In the genomic region with DNA sequence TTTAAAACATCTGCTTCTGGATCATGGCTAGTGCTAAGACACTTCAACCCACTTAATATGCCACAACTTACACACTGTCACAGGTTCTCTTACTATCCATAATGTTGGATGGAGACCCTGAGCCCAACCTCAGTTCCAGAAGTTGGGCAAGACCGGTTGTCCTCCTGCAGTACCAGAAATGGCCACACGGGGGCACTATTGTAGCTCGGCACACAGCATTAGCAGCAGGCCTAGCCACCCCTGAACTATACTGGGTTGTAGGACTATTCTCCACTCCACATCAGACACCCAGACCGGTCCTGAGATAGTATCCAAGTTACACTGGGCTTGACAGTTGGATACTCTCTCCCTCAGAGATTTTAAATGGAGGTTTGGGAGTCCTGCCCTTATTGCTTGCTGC, we compare ENCODE assay signal across 8 mouse cellular contexts. TPM values are rescaled to one million over a fixed set of nuclear protein-coding genes. Genes with fewer than 3 reads are reported as not detected.
DNase-seq lines count a peak whose midpoint lies in the region; ATAC-seq and TF ChIP-seq lines count a peak whose summit lies in the region.

No protein-coding gene starts in this region.

- peak; percentile 28; the same call in 1 of the 2 replicates for ATAC-seq in intestine, postnatal 0 days
- peak; percentile 66 for ATAC-seq in midbrain, embryonic 11.5 days (ENCODE audit: low FRiP score)

- peak; percentile 99 for TF ChIP-seq CTCF in intestine, postnatal 0 days (IDR thresholded peaks at IDR 0.05; ENCODE audit: low read depth)

- peak; percentile 46 for DNase-seq in adrenal gland, adult 8-10 months
- peak; percentile 84 for DNase-seq in embryo, embryonic 11.5 days (ENCODE audit: low read depth, low spot score)
- peak; percentile 12 for DNase-seq in gonadal fat pad, adult 2 months (ENCODE audit: low read depth)
- DNase-seq in left cerebral cortex, postnatal 36 days (ENCODE audit: low spot score in 2 of 2): peak; percentile 50 to 68
- DNase-seq in midbrain, embryonic 11.5 days (ENCODE audit: low spot score, missing footprints): peak; percentile 99
- peak; percentile 78 for DNase-seq in skeletal muscle tissue, adult 2 months (ENCODE audit: low read depth, low spot score)
- peak; percentile 67 for DNase-seq in yolk sac, embryonic 10.5 days (ENCODE audit: low spot score)

- H3K9ac ChIP-seq in intestine, postnatal 0 days (ENCODE audit: low read depth, low read length): no peak overlapping the region
- no peak overlapping the region for H3K9ac ChIP-seq in midbrain, embryonic 11.5 days (ENCODE audit: low read length)

- WGBS in intestine, postnatal 0 days: 1% methylated on average over 4 of the region's 4 CpGs
- WGBS in midbrain, embryonic 11.5 days: under 1% methylated on average over 4 of the region's 4 CpGs

- no peak overlapping the region for H3K27ac ChIP-seq in intestine, postnatal 0 days (ENCODE audit: low read depth, low read length)
- no peak overlapping the region for H3K27ac ChIP-seq in midbrain, embryonic 11.5 days (ENCODE audit: low read depth, low read length)

- no peaks in the 10 kb centered on the region for H3K36me3 ChIP-seq in intestine, postnatal 0 days (ENCODE audit: control insufficient read depth, insufficient read depth)
- H3K36me3 ChIP-seq in midbrain, embryonic 11.5 days (ENCODE audit: control insufficient read depth, insufficient read depth, low read length): no peaks in the 10 kb centered on the region

- peaks cover 6% of the 10 kb centered on the region for H3K27me3 ChIP-seq in intestine, postnatal 0 days (replicated peaks; ENCODE audit: control insufficient read depth, insufficient read depth, low read length)
- H3K27me3 ChIP-seq in midbrain, embryonic 11.5 days (ENCODE audit: control insufficient read depth, insufficient read depth, low read length): no peaks in the 10 kb centered on the region

- no peaks in the 10 kb centered on the region for H3K4me1 ChIP-seq in intestine, postnatal 0 days (replicated peaks; ENCODE audit: control insufficient read depth, insufficient read depth, low read length)
- H3K4me1 ChIP-seq in midbrain, embryonic 11.5 days (ENCODE audit: control insufficient read depth, insufficient read depth, low read length): peaks cover 12% of the 10 kb centered on the region

- H3K4me2 ChIP-seq in intestine, postnatal 0 days (replicated peaks; ENCODE audit: low read depth): no peak overlapping the region
- no peak overlapping the region for H3K4me2 ChIP-seq in midbrain, embryonic 11.5 days

- no peaks in the 10 kb centered on the region for H3K9me3 ChIP-seq in intestine, postnatal 0 days (ENCODE audit: control insufficient read depth)
- H3K9me3 ChIP-seq in midbrain, embryonic 11.5 days (ENCODE audit: control insufficient read depth, low read length): no peaks in the 10 kb centered on the region

- intact Hi-C loops in left cerebral cortex, postnatal 36 days (cut with DNase I): loop anchor here (5.0 kb wide), 1 partner anchor 333 kb away; no protein-coding TSS in a partner anchor

- H3K4me3 ChIP-seq in intestine, postnatal 0 days (ENCODE audit: low read depth, low read length): no peak overlapping the region
- no peak overlapping the region for H3K4me3 ChIP-seq in midbrain, embryonic 11.5 days (ENCODE audit: low read depth, low read length)

RNA-seq across cellular contexts. Expression of gene Crocc2, which starts 5.9 kb away (rescaled TPM):
- under 1 TPM in 2 of 4 experiments, not detected in 2; 0.03 TPM for total RNA-seq in adrenal gland, adult 8-10 months (2022)
- 0.81 and 1.1 TPM in 2 replicates for polyA plus RNA-seq in gonadal fat pad, adult 2 months (2012; rRNA removed)
- polyA plus RNA-seq in intestine, postnatal 0 days (2015; fragmentation: Nextera tagmentation; extraction: Ambion mirVana): 0.04 TPM in 1 of 2 replicates, not detected in the other
- total RNA-seq in left cerebral cortex, postnatal 36 days (2021): under 1 TPM; 0.07 to 0.18 TPM
- polyA plus RNA-seq in midbrain, embryonic 11.5 days (2014; fragmentation: Nextera tagmentation; extraction: Ambion mirVana): 0.11 TPM in 2 replicates

RNA-seq across cellular contexts. Expression of gene 2310007B03Rik, which starts 13.7 kb away (rescaled TPM):
- total RNA-seq in adrenal gland, adult 8-10 months (2022): not detected
- polyA plus RNA-seq in gonadal fat pad, adult 2 months (2012; rRNA removed): 1.6 and 1.7 TPM in 2 replicates
- 22.5 and 24.3 TPM in 2 replicates for polyA plus RNA-seq in intestine, postnatal 0 days (2015; fragmentation: Nextera tagmentation; extraction: Ambion mirVana)
- total RNA-seq in left cerebral cortex, postnatal 36 days (2021): not detected
- 0.22 and 0.34 TPM in 2 replicates for polyA plus RNA-seq in midbrain, embryonic 11.5 days (2014; fragmentation: Nextera tagmentation; extraction: Ambion mirVana)

RNA-seq across cellular contexts. Expression of gene Agxt, which starts 39.4 kb away (rescaled TPM):
- under 1 TPM in 1 of 4 experiments, not detected in 3; 0.26 TPM for total RNA-seq in adrenal gland, adult 8-10 months (2022)
- 0.22 TPM in 1 of 2 replicates, not detected in the other for polyA plus RNA-seq in gonadal fat pad, adult 2 months (2012; rRNA removed)
- polyA plus RNA-seq in intestine, postnatal 0 days (2015; fragmentation: Nextera tagmentation; extraction: Ambion mirVana): 3.2 and 3.5 TPM in 2 replicates
- total RNA-seq in left cerebral cortex, postnatal 36 days (2021): not detected
- not detected in 2 replicates for polyA plus RNA-seq in midbrain, embryonic 11.5 days (2014; fragmentation: Nextera tagmentation; extraction: Ambion mirVana)

Comparison
In these comparisons a context has a peak if more than half of its experiments do, and no peak if none do; other contexts are left out.
1. DNase-seq: peak in every context shown above with its lines; median percentile 99 in midbrain, embryonic 11.5 days; 84 in embryo, embryonic 11.5 days; 78 in skeletal muscle tissue, adult 2 months; 67 in yolk sac, embryonic 10.5 days; 59 in left cerebral cortex, postnatal 36 days; 46 in adrenal gland, adult 8-10 months; 12 in gonadal fat pad, adult 2 months.